Mouse (Mus musculus) adrenal gland, adult (tissue): Measurements from ENCODE around the gene Ccdc57.

Source experiments
- DNase-seq, 2 experiments: peaks; one replicate each; pipeline ENCODE4 v3.0.0; 2022 to 2023; ENCODE audit warnings: low spot score in 1 of 2; ENCODE audit not compliant: inconsistent age in 2 of 2

The Ccdc57 gene

DNA sequence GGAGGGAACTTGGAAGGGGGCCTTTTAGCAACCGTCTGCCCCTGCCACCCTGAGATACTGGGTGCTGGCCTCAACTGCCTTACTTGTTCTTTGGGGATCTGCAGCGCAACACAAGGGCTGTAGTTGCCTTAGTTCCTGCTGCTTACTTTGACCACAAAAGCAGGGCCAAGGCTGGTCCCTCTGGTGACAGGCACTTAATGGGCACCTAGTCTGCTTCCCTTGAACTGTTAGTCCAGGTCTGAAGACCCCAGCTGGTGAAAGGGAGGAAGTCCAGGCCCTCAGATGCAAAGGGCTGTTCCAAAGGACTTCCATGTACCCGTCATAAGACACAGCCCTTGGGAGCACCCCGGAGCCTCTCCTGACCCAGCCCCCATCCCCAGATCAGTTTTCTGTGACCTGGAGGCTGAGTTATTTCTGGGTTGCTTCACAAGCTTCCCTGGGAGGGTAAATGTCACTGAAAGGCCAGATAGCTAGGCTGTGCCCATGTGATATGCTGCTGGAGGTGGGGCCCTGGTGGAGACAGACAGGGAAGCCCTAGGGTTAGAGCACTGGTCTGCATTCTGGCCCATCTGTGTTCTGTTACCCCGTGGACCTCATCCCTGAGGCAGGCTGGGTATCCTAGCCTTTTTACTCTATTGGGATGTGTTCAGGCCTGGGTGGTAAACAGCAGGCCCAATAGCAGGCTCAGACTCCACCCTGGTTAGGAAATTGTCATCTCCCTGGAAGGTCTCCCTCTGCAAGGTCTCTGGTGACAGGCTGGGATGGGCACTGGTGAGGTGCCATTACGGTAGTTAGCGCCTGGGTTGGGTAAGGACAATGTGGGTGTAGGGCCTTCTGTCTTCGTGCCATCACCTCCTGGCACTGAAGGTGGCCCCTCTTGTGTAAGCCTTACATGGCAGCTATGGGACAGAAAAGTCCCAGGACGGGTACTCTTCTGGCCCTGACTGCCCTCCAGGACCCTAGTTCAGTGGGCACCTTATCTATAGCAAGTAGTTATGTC is 19.4 kb upstream of the Ccdc57 start:
- peak in 1 of 2 experiments; percentile 48 for DNase-seq

GRCm38 (mm10) chr11:120951237-120951636 is 18.6 kb upstream of the Ccdc57 start:
- no peak for DNase-seq

DNA sequence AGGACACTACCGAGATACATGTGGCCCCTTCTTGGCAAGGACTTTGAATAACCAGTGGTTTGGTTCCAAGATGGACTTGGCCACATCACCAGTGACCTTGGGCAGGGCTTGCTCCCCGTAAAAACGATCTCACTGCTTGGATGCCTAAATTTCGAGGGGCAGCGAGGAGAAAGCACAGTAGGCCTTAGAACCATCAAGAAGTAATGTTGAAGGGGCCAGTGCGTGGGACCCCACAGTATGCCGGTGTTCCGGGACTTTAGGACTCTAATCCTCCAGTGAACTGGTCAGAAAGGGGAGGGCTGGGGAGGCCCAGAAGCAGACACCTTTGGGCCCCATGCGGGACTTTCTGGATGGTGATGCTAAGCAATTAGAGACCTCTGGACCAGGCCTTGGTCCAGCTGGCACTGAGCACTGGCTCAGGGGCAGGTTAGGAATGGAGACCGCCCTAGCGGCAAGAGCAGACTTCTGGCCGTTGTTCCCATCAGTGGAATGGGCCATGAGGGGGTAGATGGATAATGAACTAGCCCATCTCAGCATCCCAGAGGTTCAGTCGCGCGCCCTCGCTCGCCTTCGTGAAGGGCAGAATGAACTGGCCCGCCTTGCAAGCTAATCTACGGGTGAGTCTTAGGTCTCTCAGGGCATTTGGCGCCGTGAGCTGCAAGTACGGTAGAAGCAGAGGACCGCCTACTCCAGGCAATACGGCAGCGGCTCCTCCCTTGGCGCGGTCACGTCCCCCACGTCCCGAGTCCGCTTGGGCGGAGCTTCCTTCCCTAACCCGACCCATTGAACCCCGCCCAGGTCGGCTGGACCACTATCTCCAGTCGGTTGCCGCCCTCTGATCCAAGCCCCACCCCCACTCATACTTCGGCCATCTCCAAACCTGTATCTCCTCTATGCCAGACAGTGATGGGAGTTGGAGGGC is 17.9 kb upstream of the Ccdc57 start:
- DNase-seq, result peak; percentile 90 to 94

DNA sequence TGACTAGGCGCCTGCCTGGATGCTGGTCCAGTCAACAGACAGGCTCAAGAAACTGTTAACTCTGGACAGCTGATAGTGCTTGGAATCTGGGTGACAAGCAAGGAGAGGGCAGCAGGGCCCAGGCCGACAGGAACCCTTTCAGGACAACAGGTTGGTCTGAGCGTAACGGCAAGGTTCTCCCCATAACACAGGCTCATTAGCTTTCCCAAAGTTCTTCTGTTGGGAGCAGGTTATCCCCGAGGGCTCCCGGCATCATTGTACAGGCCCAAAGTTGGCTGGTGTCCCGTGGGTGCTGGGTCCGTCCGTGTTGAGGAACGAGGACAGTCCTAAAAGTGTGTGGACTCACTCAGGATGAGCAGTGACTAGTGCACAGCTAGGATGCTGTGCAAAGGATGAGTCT is 17.2 kb upstream of the Ccdc57 start:
- no peak for DNase-seq

GRCm38 (mm10) chr11:120948861-120949851 is 16.5 kb upstream of the Ccdc57 start:
- peak in 1 of 2 experiments; percentile 53 for DNase-seq

GRCm38 (mm10) chr11:120948328-120948727 is 15.7 kb upstream of the Ccdc57 start, which contains the start of gene Slc16a3:
TSS of gene Slc16a3 (plus strand) at chr11:120948480.
- no peak for DNase-seq

DNA sequence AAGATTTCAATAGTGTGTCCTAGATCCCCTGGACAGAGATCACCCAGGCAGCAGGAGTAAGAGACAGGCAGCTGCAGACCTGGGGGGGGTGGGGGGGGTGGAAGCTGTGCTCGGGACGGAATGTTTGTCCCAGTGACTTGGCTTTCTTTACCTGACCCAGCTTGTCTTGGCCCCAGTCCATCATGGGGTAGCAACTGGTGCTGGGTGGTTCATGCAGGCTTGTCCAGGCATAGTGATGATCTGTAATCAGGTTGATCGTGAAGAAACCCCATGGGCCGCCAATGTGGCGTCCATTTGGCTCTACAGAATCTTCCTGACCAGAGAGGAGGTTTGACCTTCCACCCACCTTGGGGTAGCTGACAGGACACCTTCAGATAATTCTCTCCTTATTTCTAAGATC is 13.3 kb upstream of the Ccdc57 start:
- no peak for DNase-seq

GRCm38 (mm10) chr11:120945266-120945665 is 12.6 kb upstream of the Ccdc57 start:
- no peak for DNase-seq

- DNase-seq, result no peak
Observed at GRCm38 (mm10) chr11:120940959-120941358, 8.3 kb upstream of the Ccdc57 start.

GRCm38 (mm10) chr11:120939712-120940341 is 7.2 kb upstream of the Ccdc57 start:
- no peak for DNase-seq

- DNase-seq, result no peak
Observed at GRCm38 (mm10) chr11:120938795-120939194, 6.1 kb upstream of the Ccdc57 start.

- no peak for DNase-seq
Observed at GRCm38 (mm10) chr11:120937976-120938375, 5.3 kb upstream of the Ccdc57 start.

GRCm38 (mm10) chr11:120931479-120931878 is 1.2 kb downstream of the Ccdc57 start:
- DNase-seq, result no peak

DNA sequence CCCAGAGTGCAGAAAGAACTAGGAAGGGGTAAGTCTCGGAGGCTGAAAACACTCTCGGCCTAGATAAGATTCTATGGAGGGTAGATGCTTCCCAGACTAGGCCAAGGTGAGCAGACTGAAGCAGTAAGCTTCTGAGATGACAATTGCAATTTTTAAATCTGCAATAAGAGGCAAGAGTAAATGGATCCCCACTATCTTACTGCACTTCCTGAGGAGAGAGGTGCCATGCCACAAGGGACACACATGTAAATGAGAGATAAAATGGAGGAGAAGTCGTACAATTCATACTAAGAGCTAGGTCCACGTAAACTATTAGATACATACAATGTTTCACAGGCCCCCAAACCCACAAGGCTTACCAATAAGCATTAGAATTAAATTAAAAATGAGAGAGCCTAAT is 4.2 kb downstream of the Ccdc57 start:
- DNase-seq, result no peak

DNA sequence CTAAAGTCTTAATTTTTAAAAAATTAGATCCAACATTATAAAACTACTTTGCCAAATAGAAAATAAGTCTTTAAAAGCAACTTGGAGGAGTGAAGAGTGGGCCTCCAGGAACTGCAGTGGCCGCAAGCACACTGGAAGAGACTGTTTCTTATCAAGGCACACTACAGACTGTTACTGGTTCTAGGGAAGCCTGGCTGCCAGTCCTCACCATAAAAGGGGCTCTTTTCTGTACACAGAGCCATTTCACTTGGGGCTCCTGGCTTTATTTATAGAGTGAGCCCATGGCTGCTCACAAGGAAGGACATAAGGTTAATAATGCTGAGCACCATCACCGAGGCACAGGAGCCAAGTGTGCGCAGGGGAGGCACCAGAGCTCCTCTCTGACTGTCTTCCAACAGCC is 10.1 kb downstream of the Ccdc57 start:
- no peak for DNase-seq

- no peak for DNase-seq
Observed at GRCm38 (mm10) chr11:120917756-120918155, 14.9 kb downstream of the Ccdc57 start.

GRCm38 (mm10) chr11:120916477-120916876 is 16.2 kb downstream of the Ccdc57 start:
- peak in 1 of 2 experiments; percentile 69 for DNase-seq

DNA sequence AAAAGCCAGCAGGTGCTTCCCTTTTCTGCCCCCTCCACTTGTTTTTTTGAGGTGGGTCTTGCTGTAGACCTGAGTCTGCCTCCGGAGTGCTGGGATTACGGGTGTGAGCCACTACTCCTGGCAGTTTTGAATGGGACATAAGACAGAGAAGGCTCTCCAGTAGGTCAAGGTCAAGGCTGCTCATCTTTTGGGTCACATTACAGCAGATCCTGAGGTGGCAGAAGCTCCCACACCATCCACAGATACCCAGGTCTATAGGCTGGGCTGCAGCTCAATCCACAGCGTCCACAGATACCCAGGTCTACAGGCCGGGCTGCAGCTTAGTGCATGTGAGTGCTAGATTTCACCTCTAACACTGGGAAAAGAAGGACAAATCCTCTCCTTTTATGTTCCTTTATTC is 18.9 kb downstream of the Ccdc57 start:
- peak in 1 of 2 experiments; percentile 67 for DNase-seq

GRCm38 (mm10) chr11:120905430-120905873 is 27.2 kb downstream of the Ccdc57 start:
- DNase-seq, result peak; percentile 81 to 93

DNA sequence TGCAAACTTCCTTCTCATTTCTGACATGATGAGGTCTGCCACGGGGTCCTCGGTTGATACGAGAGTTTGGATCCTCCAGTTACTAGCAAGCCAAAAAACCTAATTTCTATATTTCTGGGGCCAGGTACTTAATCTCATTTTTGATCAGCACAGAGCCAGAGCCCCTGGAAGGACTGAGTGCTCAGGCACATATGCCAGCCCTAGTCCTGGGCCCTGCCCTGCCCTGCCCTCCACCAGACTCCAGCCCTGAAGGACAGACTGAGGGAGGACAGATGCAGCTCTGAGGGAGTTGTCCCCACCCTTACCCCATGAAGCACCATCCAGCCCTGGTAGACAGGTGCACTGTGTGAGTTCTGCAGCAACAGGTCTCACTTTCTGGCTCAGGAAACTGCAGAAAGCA is 28.1 kb downstream of the Ccdc57 start:
- peak in 1 of 2 experiments; percentile 44 for DNase-seq
